Mouse (Mus musculus) cortical plate, adult 2 months (tissue): ENCODE data around the gene Susd1.

Source experiments
- CTCF ChIP-seq: fragments of 200-500 bp; IDR thresholded peaks from 2 replicates; pipeline ENCODE4 v1.5.1; 2011; ENCODE audit warnings: mild to moderate bottlenecking, control low read depth, low read length; ENCODE audit not compliant: insufficient read depth; ENCODE audit errors: extremely low read depth
- POLR2A ChIP-seq: fragments of 200-500 bp; IDR thresholded peaks from 2 replicates; pipeline ENCODE4 v1.6.1; 2011; ENCODE audit warnings: mild to moderate bottlenecking, low read length, control low read depth; ENCODE audit not compliant: insufficient read depth; ENCODE audit errors: extremely low read depth

DNA sequence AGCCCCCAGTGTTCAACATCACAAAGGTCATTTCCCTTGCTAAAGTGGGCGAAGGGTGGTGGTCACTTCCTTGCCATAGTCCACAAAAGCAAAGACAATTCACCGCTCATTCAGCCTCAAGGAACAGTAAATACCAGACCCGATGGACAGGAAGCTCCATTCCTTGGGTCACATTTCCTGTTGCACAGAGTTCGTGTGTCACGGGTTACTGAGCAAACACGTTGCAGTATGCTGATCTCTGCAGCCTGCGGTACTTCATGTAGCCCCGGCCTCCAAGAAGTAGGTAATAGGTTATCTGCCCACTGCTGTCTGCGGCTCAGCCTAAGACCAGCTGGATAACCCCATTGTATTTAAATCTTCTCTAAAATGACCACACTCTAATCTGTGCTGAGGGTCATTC is 75.4 kb downstream of the Susd1 start:
- TF ChIP-seq CTCF (no peak), POLR2A (no peak)
